Mouse (Mus musculus): ENCODE data around the gene Pbx3. TPM values are rescaled to one million over a fixed set of nuclear protein-coding genes. Genes with fewer than 3 reads are reported as not detected.
A peak's percentile ranks its signal among the peaks of the same experiment; 100 is the strongest.

Gene Pbx3
- polyA plus RNA-seq, 2 experiments from 2014 or later = 1.1 to 2.1 TPM

DNA sequence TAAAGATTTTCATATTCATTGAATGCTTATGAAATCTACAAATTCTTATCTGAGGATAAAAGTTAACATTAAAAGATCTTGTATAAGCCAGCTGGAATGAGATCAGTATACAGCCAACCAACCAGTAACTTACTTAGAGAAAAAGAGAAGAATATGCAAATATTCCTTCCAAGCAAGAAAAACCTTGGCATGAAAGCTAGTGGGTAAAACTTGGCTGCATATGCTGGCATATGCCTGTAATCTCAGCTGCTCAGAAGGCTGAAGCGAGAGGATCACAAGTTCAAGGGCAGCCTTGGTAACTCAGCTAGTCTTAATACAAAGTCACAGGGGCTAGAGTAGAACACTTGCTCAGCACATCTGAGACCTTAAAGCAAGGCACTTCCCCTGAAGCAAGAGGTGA is 153.8 kb downstream of the Pbx3 start:
- no peak for ATAC-seq

GRCm38 (mm10) chr2:34217596-34217995 is 155.3 kb downstream of the Pbx3 start:
- ATAC-seq = no peak

DNA sequence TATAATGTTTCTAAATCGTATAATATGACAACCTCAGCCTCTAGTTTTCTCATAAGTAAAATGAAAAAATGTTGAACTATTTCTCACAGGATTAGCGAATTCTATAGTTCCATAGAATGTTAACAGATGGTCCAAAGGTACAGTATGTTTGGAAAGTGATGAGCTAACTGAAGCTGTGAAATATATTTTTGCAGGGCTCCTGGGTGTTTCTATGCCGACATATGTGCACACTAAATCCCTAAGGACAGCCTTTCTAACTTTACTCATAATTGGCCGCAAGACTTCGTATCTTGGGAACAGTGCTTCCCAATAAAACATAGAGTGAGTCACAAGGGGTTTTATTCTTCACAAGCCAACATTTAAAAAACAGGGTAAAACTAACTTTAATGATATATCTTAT is 157.4 kb downstream of the Pbx3 start:
- ATAC-seq = no peak

- ATAC-seq = no peak
These were observed 160.5 kb downstream of the Pbx3 start for GRCm38 (mm10) chr2:34212418-34212817.

DNA sequence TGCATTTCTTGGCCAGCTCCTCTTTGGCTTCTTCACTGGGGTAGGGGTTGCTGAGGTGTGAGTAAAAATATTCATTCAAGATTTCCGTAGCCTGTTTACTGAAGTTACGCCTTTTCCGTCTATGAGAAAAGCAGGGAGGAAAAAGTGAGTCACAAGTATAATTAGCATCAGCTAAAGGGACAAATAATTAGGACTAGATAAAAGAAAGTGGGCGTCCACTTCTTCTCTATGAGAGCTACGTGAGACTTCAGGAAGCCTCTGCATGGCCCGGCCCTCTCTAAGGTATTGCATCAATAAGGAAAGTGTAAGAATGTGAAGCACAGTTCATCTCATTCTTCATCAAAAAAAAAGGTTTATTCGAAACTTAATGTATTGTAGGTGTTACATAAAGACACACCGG is 168.1 kb downstream of the Pbx3 start:
- ATAC-seq = peak; percentile 82

DNA sequence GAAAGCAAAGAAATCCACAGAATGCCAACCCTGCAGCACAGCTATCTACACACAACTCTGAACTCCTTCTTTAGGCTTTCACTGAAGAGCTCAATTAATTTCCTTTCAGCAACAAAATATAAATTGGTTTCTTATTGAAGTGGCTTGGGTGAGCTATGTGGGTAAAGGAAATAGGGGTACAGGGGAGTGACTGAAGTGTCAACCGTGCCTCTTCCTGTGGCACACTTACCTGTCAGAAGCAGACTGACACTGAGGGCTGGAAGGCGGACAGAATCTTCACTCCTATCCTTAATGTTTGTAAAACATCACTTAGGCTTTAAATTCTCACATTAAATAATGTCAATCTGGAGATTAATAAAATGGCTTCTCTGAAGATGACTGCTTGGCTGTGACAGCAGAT is 168.6 kb downstream of the Pbx3 start:
- peak; percentile 53 for ATAC-seq

- no peak for ATAC-seq
These were observed 178.8 kb downstream of the Pbx3 start for GRCm38 (mm10) chr2:34193870-34194820.

DNA sequence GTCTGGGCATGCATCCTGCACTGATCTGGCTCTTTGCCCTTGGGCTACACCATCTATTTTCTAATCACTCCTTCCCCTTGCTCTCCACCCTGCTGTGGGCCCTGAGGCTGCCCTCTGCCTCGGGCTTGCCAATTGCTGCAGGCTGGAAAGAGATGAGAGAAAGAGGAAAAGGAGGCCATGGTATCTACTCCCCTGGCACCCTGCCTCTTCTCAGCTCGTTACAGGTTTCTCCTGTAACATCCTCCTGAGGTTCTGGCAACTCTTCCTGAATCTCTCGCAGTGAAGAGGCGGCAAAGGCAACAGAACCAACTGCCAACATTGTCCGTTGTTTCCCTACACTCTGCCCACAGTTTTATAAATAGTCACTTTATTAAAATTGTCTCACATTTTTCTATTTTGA is 179.7 kb downstream of the Pbx3 start:
- ATAC-seq = no peak

DNA sequence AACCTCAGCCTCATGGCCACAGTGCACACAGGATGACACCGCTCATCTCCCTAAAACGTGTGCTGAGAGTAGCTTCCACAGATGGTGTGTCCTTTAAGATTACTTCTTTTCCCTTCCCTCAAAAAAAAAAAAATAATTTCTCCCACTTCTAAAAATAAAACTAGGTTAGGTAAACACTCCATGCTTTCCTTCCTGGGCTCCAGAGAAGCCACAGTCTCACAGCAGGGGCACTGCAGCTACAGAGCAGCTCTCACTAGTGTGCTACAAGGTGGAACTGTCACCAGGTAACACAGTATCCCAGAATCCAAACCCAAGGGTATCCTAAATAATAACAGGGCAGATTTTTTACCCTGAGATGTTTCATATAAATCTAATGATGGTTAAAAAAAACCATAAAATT is 185.6 kb downstream of the Pbx3 start:
- ATAC-seq = no peak

- no peak for ATAC-seq
These were observed 191.3 kb downstream of the Pbx3 start for GRCm38 (mm10) chr2:34181600-34181999.

DNA sequence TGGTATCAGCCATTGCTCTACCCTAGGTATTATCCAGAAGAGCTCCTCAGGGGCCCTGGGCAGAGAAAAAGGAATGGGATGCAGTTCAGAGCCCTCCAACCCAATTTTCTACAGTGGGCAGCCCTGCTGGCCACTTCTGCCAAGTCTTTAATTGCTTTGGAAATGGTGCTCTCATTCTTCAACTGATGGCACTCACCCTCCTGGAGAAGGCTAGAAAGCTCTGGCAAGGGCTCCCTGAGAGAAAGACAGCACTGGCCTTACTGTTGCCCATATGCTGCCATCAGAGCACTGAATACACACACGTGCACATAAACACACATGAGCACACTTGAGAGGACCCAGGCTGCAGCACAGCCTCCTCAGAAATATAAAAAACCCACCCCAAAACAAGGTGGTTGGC is 193.6 kb downstream of the Pbx3 start:
- ATAC-seq = no peak

- ATAC-seq = no peak
These were observed 194.3 kb downstream of the Pbx3 start for GRCm38 (mm10) chr2:34178653-34179052.

DNA sequence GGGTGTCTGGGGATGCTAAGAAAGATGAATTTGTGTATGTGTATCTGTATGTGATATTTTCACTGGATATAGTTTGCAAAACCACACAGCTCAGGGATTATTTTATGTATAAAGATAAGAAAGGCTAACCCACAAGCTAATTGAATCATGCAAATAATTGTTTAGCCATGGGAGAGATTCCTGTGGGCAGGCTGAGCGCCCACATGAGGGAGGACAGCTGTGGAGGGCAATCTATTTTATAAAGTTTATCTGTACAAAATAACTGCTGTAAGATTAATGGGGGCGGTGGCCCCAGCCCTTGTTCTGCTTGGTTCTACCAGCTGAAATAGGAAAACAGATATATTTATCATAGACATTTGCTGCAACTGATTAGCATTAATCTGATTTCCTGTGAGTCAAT is 202.5 kb downstream of the Pbx3 start:
- ATAC-seq = no peak

DNA sequence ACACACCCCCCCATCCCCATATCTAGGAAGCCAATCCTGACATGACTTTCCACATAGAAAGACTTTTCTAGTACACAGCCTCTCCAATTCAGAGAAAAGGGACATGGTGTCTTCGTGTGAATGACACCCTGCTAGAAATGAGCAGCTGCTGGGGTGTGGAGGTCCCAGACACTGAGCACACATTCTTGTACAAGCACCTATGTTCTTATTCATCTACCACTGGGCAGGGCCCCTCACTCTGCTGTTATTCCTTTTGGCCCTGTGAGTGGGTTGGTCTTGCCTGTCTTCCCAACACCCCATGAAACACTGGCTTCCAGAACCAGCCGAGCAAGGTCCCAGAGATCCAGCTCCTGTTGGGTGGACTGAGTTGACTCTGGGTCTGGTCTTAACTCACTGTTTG is 203.3 kb downstream of the Pbx3 start:
- no peak for ATAC-seq

DNA sequence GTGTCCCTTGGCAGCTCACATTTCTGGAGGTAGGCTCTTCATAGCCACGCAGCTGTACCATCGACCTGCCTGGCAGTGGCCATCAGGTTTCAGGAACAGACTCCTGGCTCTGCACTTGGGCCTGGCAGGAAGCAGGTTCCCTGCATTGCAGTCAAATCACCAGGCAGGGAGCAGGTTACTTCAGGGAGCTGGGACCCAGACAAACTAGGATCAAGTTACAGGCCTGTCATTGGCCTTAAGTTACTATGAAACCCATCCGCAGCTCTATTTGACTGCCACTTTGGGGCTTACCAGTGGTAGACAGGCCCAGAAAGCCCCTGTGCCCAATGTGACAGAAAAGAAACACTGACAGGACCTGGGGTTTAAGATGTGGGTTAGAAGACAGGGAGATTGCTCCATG is 204.8 kb downstream of the Pbx3 start:
- ATAC-seq = no peak

DNA sequence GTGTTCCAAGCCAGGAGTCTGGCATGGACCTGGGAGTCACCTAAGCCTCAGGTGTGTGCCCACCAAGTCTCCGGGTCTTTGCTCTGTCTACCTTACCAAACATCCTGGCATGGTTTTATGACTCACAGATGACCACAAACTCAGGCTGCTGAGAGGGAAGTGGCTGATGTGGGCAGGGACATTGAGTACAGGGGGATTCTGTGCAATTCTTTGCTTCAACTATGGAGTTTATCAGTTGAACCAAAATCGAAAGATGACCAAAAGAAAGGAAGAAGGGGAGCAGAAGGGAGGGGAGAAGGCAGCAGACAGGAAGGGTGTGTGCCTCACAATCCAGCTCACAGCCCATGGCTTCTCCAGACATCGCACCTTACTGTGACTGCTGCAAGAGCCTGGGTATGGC is 210.5 kb downstream of the Pbx3 start:
- no peak for ATAC-seq

- no peak for ATAC-seq
These were observed 215.2 kb downstream of the Pbx3 start for GRCm38 (mm10) chr2:34157746-34158145.

DNA sequence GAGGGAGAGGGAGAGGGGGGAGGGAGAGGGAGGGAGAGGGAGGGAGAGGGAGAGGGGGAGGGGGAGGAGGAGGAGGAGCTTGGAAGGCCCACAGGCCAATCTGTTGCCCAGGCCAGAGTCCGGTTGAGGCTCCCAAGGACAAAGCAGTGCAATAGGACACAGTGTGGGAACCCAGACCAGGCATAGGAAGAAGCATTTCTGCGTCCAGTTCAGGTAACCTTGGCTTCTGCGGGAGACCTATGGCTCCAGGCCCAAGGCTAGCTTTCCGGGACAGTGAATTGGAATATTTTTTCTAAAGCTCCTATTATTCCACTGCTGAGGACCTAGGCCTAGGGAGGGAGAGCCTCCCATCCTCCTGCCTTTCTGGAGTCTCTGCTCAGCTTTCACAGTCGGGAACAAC is 218.1 kb downstream of the Pbx3 start:
- ATAC-seq = no peak

GRCm38 (mm10) chr2:34153336-34153735 is 219.6 kb downstream of the Pbx3 start:
- no peak for ATAC-seq

DNA sequence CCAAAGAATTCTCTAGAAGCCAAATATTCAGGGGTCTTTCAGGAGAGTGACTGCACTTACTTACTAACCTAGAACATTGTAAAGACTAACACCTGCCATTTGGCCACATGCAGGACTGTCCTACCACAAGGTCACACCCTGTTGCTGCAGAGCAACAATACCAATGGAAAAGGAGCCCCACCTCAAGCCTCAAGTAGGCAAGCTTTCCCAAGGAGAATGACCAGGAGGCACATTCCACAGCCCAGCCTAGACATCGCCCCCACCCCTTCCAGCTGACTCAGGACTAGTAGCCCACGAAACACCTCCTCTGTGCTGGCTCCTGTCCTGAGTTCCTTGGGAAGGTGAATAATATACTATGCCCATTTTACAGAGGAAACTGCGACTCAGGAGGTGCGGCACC is 222.4 kb downstream of the Pbx3 start:
- ATAC-seq = no peak

DNA sequence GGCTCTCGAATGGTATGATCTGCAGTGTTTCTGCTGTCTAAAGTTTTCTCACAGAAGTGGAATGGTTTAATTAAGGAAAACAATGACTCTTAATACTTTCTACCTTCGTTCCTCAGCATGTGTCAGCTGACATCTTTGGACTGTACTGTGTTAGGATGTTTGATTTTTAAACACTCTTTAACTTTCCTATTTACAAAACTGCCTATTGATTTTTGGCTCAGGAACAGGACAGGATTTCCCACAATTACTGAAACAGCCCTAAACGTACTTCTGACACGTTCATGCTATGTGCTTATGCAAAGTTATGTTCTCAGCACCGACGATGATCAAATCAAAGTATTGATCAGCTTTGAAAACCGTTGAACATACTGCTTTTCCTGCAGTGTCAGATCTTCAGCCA is 224.7 kb downstream of the Pbx3 start:
- ATAC-seq = no peak

- ATAC-seq = no peak
These were observed 225.5 kb downstream of the Pbx3 start for GRCm38 (mm10) chr2:34147476-34147875.

DNA sequence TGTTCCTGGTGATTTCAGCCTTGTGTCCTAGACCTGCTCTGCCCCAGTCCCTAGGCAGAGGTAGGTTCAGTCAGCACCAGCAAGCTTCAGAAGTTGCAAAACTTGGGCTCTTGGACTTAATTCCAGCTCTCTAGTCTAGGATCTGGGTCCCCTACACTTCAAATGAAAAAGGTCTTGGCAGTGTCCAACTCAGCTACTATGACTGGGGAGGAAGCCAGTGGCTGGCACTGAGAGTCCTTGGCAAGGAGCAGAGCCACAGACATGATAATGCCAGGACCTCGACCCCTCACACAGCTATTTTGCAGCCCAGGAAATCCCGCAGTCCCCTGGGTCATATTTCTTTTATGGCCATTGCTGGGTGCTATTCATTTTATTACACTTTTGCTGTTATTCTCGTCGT is 225.9 kb downstream of the Pbx3 start:
- no peak for ATAC-seq

DNA sequence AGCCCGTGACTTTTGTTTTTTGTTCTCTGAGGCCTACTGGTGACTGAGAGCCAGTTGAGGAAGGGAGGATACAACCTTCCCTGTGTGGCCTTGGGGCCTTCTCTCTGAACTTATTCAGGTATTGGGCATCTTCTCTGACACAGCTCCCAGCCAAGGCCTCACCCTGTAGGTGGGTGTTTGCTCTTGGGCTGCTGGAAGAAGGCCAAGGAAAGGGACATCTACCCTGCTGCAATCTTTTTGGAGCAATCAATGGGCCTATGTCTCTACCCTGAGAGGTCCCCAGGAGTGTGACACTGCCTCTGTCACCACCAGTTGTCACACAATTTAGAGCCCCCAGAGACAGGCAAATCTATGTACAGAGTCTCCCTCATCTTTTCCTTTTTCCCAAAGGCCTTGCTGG is 226.5 kb downstream of the Pbx3 start:
- no peak for ATAC-seq
